Mouse (Mus musculus): ENCODE data around the gene Slx1b. TPM values are rescaled to one million over a fixed set of nuclear protein-coding genes. Genes with fewer than 3 reads are reported as not detected.

The Slx1b gene
- polyA plus RNA-seq, 1 experiment from 2014 or later = 10.9 TPM

GRCm38 (mm10) chr7:126668452-126668851 lies 27.1 kb downstream of the Slx1b start:
- ATAC-seq (ENCODE audit: low FRiP score) (no peak), DNase-seq (ENCODE audit: low spot score) (no peak)
- no peaks in the 10 kb centered on the region for H3K4me1 ChIP-seq (replicated peaks; ENCODE audit: control insufficient read depth, insufficient read depth, low read length)
- 85% methylated on average over 5 of the region's 5 CpGs for WGBS
- no peaks in the 10 kb centered on the region for H3K27me3 ChIP-seq (ENCODE audit: control insufficient read depth, insufficient read depth, low read length)
- no peak overlapping the region for H3K4me3 ChIP-seq (replicated peaks; ENCODE audit: low read length)
- no peak overlapping the region for H3K27ac ChIP-seq
- peaks cover 58% of the 10 kb centered on the region for H3K36me3 ChIP-seq (replicated peaks; ENCODE audit: control insufficient read depth, insufficient read depth)
- no peak overlapping the region for H3K9ac ChIP-seq
- H3K9me3 ChIP-seq (ENCODE audit: control insufficient read depth, low read length) = no peaks in the 10 kb centered on the region
- no peak overlapping the region for H3K4me2 ChIP-seq (replicated peaks)

- H3K4me2 ChIP-seq (replicated peaks) = no peak overlapping the region
- DNase-seq (ENCODE audit: low spot score) (no peak), ATAC-seq (ENCODE audit: low FRiP score) (no peak)
- H3K27me3 ChIP-seq (ENCODE audit: control insufficient read depth, insufficient read depth, low read length) = no peaks in the 10 kb centered on the region
- no peaks in the 10 kb centered on the region for H3K4me1 ChIP-seq (replicated peaks; ENCODE audit: control insufficient read depth, insufficient read depth, low read length)
- H3K4me3 ChIP-seq (replicated peaks; ENCODE audit: low read length) = no peak overlapping the region
- no peak overlapping the region for H3K9ac ChIP-seq
- WGBS = 90% methylated on average over 9 of the region's 9 CpGs
- no peak overlapping the region for H3K27ac ChIP-seq
- no peaks in the 10 kb centered on the region for H3K9me3 ChIP-seq (ENCODE audit: control insufficient read depth, low read length)
- peaks cover 55% of the 10 kb centered on the region for H3K36me3 ChIP-seq (replicated peaks; ENCODE audit: control insufficient read depth, insufficient read depth)
These were observed 28.0 kb downstream of the Slx1b start for GRCm38 (mm10) chr7:126667495-126668090.

- H3K4me3 ChIP-seq (replicated peaks; ENCODE audit: low read length) = no peak overlapping the region
- WGBS = 94% methylated on average over 3 of the region's 3 CpGs
- H3K4me1 ChIP-seq (replicated peaks; ENCODE audit: control insufficient read depth, insufficient read depth, low read length) = no peaks in the 10 kb centered on the region
- no peaks in the 10 kb centered on the region for H3K9me3 ChIP-seq (ENCODE audit: control insufficient read depth, low read length)
- no peak for DNase-seq (ENCODE audit: low spot score)
- no peaks in the 10 kb centered on the region for H3K27me3 ChIP-seq (ENCODE audit: control insufficient read depth, insufficient read depth, low read length)
- no peak overlapping the region for H3K27ac ChIP-seq
- no peak for ATAC-seq (ENCODE audit: low FRiP score)
- H3K9ac ChIP-seq = no peak overlapping the region
- H3K4me2 ChIP-seq (replicated peaks) = no peak overlapping the region
- peaks cover 53% of the 10 kb centered on the region for H3K36me3 ChIP-seq (replicated peaks; ENCODE audit: control insufficient read depth, insufficient read depth)
These were observed 30.3 kb downstream of the Slx1b start for GRCm38 (mm10) chr7:126665269-126665668.

- no peak overlapping the region for H3K27ac ChIP-seq
- no peak overlapping the region for H3K4me3 ChIP-seq (replicated peaks; ENCODE audit: low read length)
- no peaks in the 10 kb centered on the region for H3K9me3 ChIP-seq (ENCODE audit: control insufficient read depth, low read length)
- no peaks in the 10 kb centered on the region for H3K27me3 ChIP-seq (ENCODE audit: control insufficient read depth, insufficient read depth, low read length)
- H3K9ac ChIP-seq = no peak overlapping the region
- no peak for DNase-seq (ENCODE audit: low spot score)
- no peak for ATAC-seq (ENCODE audit: low FRiP score)
- H3K4me1 ChIP-seq (replicated peaks; ENCODE audit: control insufficient read depth, insufficient read depth, low read length) = no peaks in the 10 kb centered on the region
- H3K4me2 ChIP-seq (replicated peaks) = no peak overlapping the region
- WGBS = 79% methylated on average over 8 of the region's 8 CpGs
- H3K36me3 ChIP-seq (replicated peaks; ENCODE audit: control insufficient read depth, insufficient read depth) = peaks cover 47% of the 10 kb centered on the region
These were observed 31.9 kb downstream of the Slx1b start for GRCm38 (mm10) chr7:126663646-126664045.

- Histone ChIP-seq H3K9me3 (ENCODE audit: control insufficient read depth, low read length) (no peaks in the 10 kb centered on the region), H3K4me2 (replicated peaks) (no peak overlapping the region), H3K9ac (no peak overlapping the region), H3K4me3 (replicated peaks; ENCODE audit: low read length) (no peak overlapping the region), H3K36me3 (replicated peaks; ENCODE audit: control insufficient read depth, insufficient read depth) (peaks cover 33% of the 10 kb centered on the region), H3K27me3 (ENCODE audit: control insufficient read depth, insufficient read depth, low read length) (no peaks in the 10 kb centered on the region), H3K4me1 (replicated peaks; ENCODE audit: control insufficient read depth, insufficient read depth, low read length) (no peaks in the 10 kb centered on the region), H3K27ac (no peak overlapping the region)
- ATAC-seq (ENCODE audit: low FRiP score) (no peak), DNase-seq (ENCODE audit: low spot score) (no peak)
- WGBS = 89% methylated on average over 3 of the region's 3 CpGs
These were observed 35.8 kb downstream of the Slx1b start for GRCm38 (mm10) chr7:126659771-126660170.

- 87% methylated on average over 1 of the region's 1 CpGs for WGBS
- no peak for DNase-seq (ENCODE audit: low spot score)
- H3K4me2 ChIP-seq (replicated peaks) = no peak overlapping the region
- H3K36me3 ChIP-seq (replicated peaks; ENCODE audit: control insufficient read depth, insufficient read depth) = peaks cover 13% of the 10 kb centered on the region; the same call in 1 of the 2 replicates
- H3K4me3 ChIP-seq (replicated peaks; ENCODE audit: low read length) = no peak overlapping the region
- no peak overlapping the region for H3K27ac ChIP-seq
- H3K4me1 ChIP-seq (replicated peaks; ENCODE audit: control insufficient read depth, insufficient read depth, low read length) = no peaks in the 10 kb centered on the region
- no peak overlapping the region for H3K9ac ChIP-seq
- no peaks in the 10 kb centered on the region for H3K9me3 ChIP-seq (ENCODE audit: control insufficient read depth, low read length)
- H3K27me3 ChIP-seq (ENCODE audit: control insufficient read depth, insufficient read depth, low read length) = no peaks in the 10 kb centered on the region
- ATAC-seq (ENCODE audit: low FRiP score) = no peak
These were observed 38.1 kb downstream of the Slx1b start for GRCm38 (mm10) chr7:126657522-126657921.

GRCm38 (mm10) chr7:126655695-126656094 lies 39.9 kb downstream of the Slx1b start:
- no peak overlapping the region for H3K4me2 ChIP-seq (replicated peaks)
- H3K27ac ChIP-seq = no peak overlapping the region
- H3K9ac ChIP-seq = no peak overlapping the region
- no peaks in the 10 kb centered on the region for H3K36me3 ChIP-seq (replicated peaks; ENCODE audit: control insufficient read depth, insufficient read depth)
- no peaks in the 10 kb centered on the region for H3K9me3 ChIP-seq (ENCODE audit: control insufficient read depth, low read length)
- DNase-seq (ENCODE audit: low spot score) (no peak), ATAC-seq (ENCODE audit: low FRiP score) (no peak)
- no peaks in the 10 kb centered on the region for H3K4me1 ChIP-seq (replicated peaks; ENCODE audit: control insufficient read depth, insufficient read depth, low read length)
- 91% methylated on average over 3 of the region's 3 CpGs for WGBS
- no peaks in the 10 kb centered on the region for H3K27me3 ChIP-seq (ENCODE audit: control insufficient read depth, insufficient read depth, low read length)
- no peak overlapping the region for H3K4me3 ChIP-seq (replicated peaks; ENCODE audit: low read length)

GRCm38 (mm10) chr7:126653991-126654390 lies 41.6 kb downstream of the Slx1b start:
- Histone ChIP-seq H3K9me3 (ENCODE audit: control insufficient read depth, low read length) (no peaks in the 10 kb centered on the region), H3K27ac (no peak overlapping the region), H3K36me3 (replicated peaks; ENCODE audit: control insufficient read depth, insufficient read depth) (no peaks in the 10 kb centered on the region), H3K9ac (no peak overlapping the region), H3K4me2 (replicated peaks) (no peak overlapping the region), H3K4me1 (replicated peaks; ENCODE audit: control insufficient read depth, insufficient read depth, low read length) (peaks cover 5% of the 10 kb centered on the region; the same call in 1 of the 2 replicates), H3K4me3 (replicated peaks; ENCODE audit: low read length) (no peak overlapping the region), H3K27me3 (ENCODE audit: control insufficient read depth, insufficient read depth, low read length) (no peaks in the 10 kb centered on the region)
- 84% methylated on average over 2 of the region's 2 CpGs for WGBS
- DNase-seq (ENCODE audit: low spot score) (no peak), ATAC-seq (ENCODE audit: low FRiP score) (no peak)

GRCm38 (mm10) chr7:126650852-126651251 lies 44.7 kb downstream of the Slx1b start:
- Histone ChIP-seq H3K36me3 (replicated peaks; ENCODE audit: control insufficient read depth, insufficient read depth) (no peaks in the 10 kb centered on the region), H3K27ac (no peak overlapping the region), H3K4me1 (replicated peaks; ENCODE audit: control insufficient read depth, insufficient read depth, low read length) (peaks cover 5% of the 10 kb centered on the region; the same call in 1 of the 2 replicates), H3K9me3 (ENCODE audit: control insufficient read depth, low read length) (no peaks in the 10 kb centered on the region), H3K4me2 (replicated peaks) (no peak overlapping the region), H3K27me3 (ENCODE audit: control insufficient read depth, insufficient read depth, low read length) (no peaks in the 10 kb centered on the region), H3K4me3 (replicated peaks; ENCODE audit: low read length) (no peak overlapping the region), H3K9ac (no peak overlapping the region)
- ATAC-seq (ENCODE audit: low FRiP score) = no peak
- no peak for DNase-seq (ENCODE audit: low spot score)
- 92% methylated on average over 2 of the region's 2 CpGs for WGBS

All from hindbrain, embryonic 14.5 days (tissue).